Mouse (Mus musculus) MEL (cell line): ENCODE data around the gene Arhgef7. TPM values are rescaled to one million over a fixed set of nuclear protein-coding genes. Genes with fewer than 3 reads are reported as not detected.

Source experiments
- DNase-seq: peaks from one replicate; pipeline ENCODE4 v3.0.0; 2011; ENCODE audit warnings: low read depth, low spot score
- H3K27ac ChIP-seq: 2 replicates; pipeline ENCODE4 v1.5.1; 2012; ENCODE audit warnings: low read depth, mild to moderate bottlenecking, control low read depth, low read length, moderate library complexity; ENCODE audit not compliant: control insufficient read depth
- H3K27me3 ChIP-seq, 2 experiments: fragments of 150-350 bp in 1 of 2; sonication (generic) in 1 of 2; 2 replicates each; pipeline ENCODE4 v1.6.1; 2012; ENCODE audit warnings: low read length in 2 of 2, mild to moderate bottlenecking in 2 of 2, improper control_type of control experiment in 1 of 2, moderate library complexity in 1 of 2; ENCODE audit not compliant: insufficient read depth in 2 of 2, control insufficient read depth in 1 of 2
- H3K36me3 ChIP-seq, 2 experiments: 2 replicates each; pipeline ENCODE4 v1.6.1; 2012 to 2014; ENCODE audit warnings: low read length in 2 of 2, improper control_type of control experiment in 1 of 2, inconsistent platforms in 1 of 2, mild to moderate bottlenecking in 1 of 2; ENCODE audit not compliant: insufficient read depth in 2 of 2, control insufficient read depth in 1 of 2
- H3K4me1 ChIP-seq, 2 experiments: fragments of 150-350 bp in 1 of 2; sonication (generic) in 1 of 2; 2 replicates each; pipeline ENCODE4 v1.6.1; 2012; ENCODE audit warnings: low read length in 2 of 2, improper control_type of control experiment in 1 of 2, mild to moderate bottlenecking in 1 of 2; ENCODE audit not compliant: insufficient read depth in 2 of 2, control insufficient read depth in 1 of 2
- H3K4me3 ChIP-seq, 2 experiments: fragments of 150-350 bp in 1 of 2; sonication (generic) in 1 of 2; 2 replicates each; pipeline ENCODE4 v1.5.1; 2012; ENCODE audit warnings: low read depth in 2 of 2, low read length in 2 of 2, mild to moderate bottlenecking in 2 of 2, moderate library complexity in 2 of 2, control low read depth in 1 of 2, improper control_type of control experiment in 1 of 2; ENCODE audit not compliant: control insufficient read depth in 1 of 2, insufficient read depth in 1 of 2
- H3K79me2 ChIP-seq: 2 replicates; pipeline ENCODE4 v1.6.1; 2012; ENCODE audit warnings: mild to moderate bottlenecking, low read length, moderate library complexity; ENCODE audit not compliant: control insufficient read depth, poor library complexity, insufficient read depth
- H3K9ac ChIP-seq: 2 replicates; pipeline ENCODE4 v1.6.1; 2012; ENCODE audit warnings: low read depth, mild to moderate bottlenecking, control low read depth, low read length, moderate library complexity; ENCODE audit not compliant: control insufficient read depth, poor library complexity, severe bottlenecking
- H3K9me3 ChIP-seq: fragments of 150-350 bp; sonication (generic); replicated peaks from 2 replicates; pipeline ENCODE4 v1.6.1; 2012; ENCODE audit warnings: mild to moderate bottlenecking, low read length, improper control_type of control experiment, moderate library complexity; ENCODE audit not compliant: insufficient read depth
- BHLHE40 ChIP-seq: IDR thresholded peaks from 2 replicates; pipeline ENCODE4 v1.6.1; 2012; ENCODE audit warnings: low read depth, mild to moderate bottlenecking, inconsistent platforms, low read length, improper control_type of control experiment, borderline replicate concordance
- CHD1 ChIP-seq: IDR thresholded peaks from 2 replicates; pipeline ENCODE4 v1.6.1; 2012; ENCODE audit warnings: low read depth, mild to moderate bottlenecking, inconsistent platforms, low read length, improper control_type of control experiment
- CHD2 ChIP-seq: IDR thresholded peaks from 2 replicates; pipeline ENCODE4 v1.6.1; 2011; ENCODE audit warnings: low read length, improper control_type of control experiment
- GABPA ChIP-seq: IDR thresholded peaks from 2 replicates; pipeline ENCODE4 v1.6.1; 2012; ENCODE audit warnings: low read depth, mild to moderate bottlenecking, inconsistent platforms, low read length, improper control_type of control experiment, moderate library complexity
- MAFK ChIP-seq: IDR thresholded peaks from 2 replicates; pipeline ENCODE4 v1.6.1; 2011; ENCODE audit warnings: low read depth, mild to moderate bottlenecking, low read length, improper control_type of control experiment, borderline replicate concordance
- MAX ChIP-seq: IDR thresholded peaks from 2 replicates; pipeline ENCODE4 v1.6.1; 2011; ENCODE audit warnings: low read length, improper control_type of control experiment
- NELFE ChIP-seq: IDR thresholded peaks from 2 replicates; pipeline ENCODE4 v1.6.1; 2011; ENCODE audit warnings: low read depth, low read length, improper control_type of control experiment
- POLR2A ChIP-seq, 2 experiments: IDR thresholded peaks; 2 replicates each; pipeline ENCODE4 v1.6.1; 2011 to 2012; ENCODE audit warnings: low read length in 2 of 2, mild to moderate bottlenecking in 2 of 2, control low read depth in 1 of 2, improper control_type of control experiment in 1 of 2, low read depth in 1 of 2, moderate library complexity in 1 of 2; ENCODE audit not compliant: control insufficient read depth in 1 of 2, insufficient read depth in 1 of 2, poor library complexity in 1 of 2
- POLR2AphosphoS5 ChIP-seq: IDR thresholded peaks from 2 replicates; pipeline ENCODE4 v1.6.1; 2012; ENCODE audit warnings: low read depth, borderline replicate concordance, mild to moderate bottlenecking, inconsistent platforms, low read length, moderate library complexity, mixed read lengths
- RAD21 ChIP-seq: IDR thresholded peaks from 2 replicates; pipeline ENCODE4 v1.6.1; 2011; ENCODE audit warnings: mild to moderate bottlenecking, low read depth, low read length, improper control_type of control experiment
- TCF12 ChIP-seq: IDR thresholded peaks from 2 replicates; pipeline ENCODE4 v1.6.1; 2014; ENCODE audit warnings: low read depth, mild to moderate bottlenecking, inconsistent platforms, low read length, improper control_type of control experiment, moderate library complexity
- USF1 ChIP-seq: IDR thresholded peaks from 2 replicates; pipeline ENCODE4 v1.6.1; 2014; ENCODE audit warnings: low read depth, mild to moderate bottlenecking, inconsistent platforms, low read length, improper control_type of control experiment, moderate library complexity
- ZKSCAN1 ChIP-seq: IDR thresholded peaks from 2 replicates; pipeline ENCODE4 v1.6.1; 2012; ENCODE audit warnings: low read depth, mild to moderate bottlenecking, inconsistent platforms, low read length, improper control_type of control experiment, moderate library complexity
- polyA plus RNA-seq, 2 experiments: library from polyadenylated mRNA; stranded (reverse) in 1 of 2; unstranded in 1 of 2; fragments of >175 nt in 1 of 2; fragments of >200 nt in 1 of 2; gene quantifications; 2 replicates each; pipeline versions ENCODE4 v1.2.1 to v1.2.4; 2012; ENCODE audit warnings: low replicate concordance in 2 of 2, low read depth in 1 of 2; ENCODE audit not compliant: insufficient read length in 2 of 2, insufficient read depth in 1 of 2, missing spikeins in 1 of 2
- total RNA-seq: library from RNA; depleted of rRNA; stranded (reverse); fragments of 300-350 nt; gene quantifications from 2 replicates; pipeline ENCODE4 v1.2.3, GENCODE M21; 2012

The Arhgef7 gene
- total and polyA plus RNA-seq, 3 experiments = 21.0 to 36.8 TPM; not detected in 1

DNA sequence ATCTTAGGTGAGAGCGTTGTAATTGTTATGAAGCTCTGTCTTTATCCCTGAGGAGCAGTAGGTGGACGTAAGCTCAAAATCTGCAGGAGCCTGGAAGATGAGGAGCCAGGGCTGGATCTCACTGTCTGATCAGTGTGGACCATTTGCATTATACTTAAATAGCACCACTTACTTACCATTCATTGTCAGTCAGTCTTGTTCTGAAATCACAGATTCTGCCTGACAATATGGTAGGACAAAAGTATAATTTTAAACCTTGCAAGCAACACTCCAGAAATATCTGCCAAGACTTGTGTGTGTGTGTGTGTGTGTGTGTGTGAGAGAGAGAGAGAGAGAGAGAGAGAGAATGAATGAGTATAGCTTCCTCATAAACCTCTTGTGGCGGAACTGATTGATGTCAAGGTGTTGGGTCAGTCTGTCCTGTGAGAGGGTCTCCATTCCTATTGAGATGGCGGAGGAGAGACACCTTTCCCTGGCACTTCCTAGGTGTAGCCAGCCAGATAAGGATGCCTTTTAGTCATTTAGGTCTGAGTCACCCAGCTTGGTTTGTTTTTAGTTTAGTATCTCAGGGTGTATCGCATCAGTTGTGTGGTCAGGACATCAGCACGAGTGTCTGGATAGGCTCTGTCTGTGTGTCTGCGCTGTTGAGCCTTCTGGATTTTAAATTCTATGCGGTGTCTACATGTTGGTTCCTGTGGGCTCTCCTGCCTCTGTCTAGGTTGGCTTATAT lies 49.1 kb downstream of the Arhgef7 start:
- H3K4me1 ChIP-seq = peaks cover 2 to 17% of the 10 kb centered on the region in 2 experiments; a peak in 3 of 4 replicates
- TF ChIP-seq MAFK (no peak), TCF12 (no peak), CHD2 (no peak), POLR2AphosphoS5 (no peak), CHD1 (no peak), BHLHE40 (no peak), ZKSCAN1 (no peak), GABPA (no peak), NELFE (no peak), RAD21 (no peak), MAX (no peak), USF1 (no peak), POLR2A (IDR thresholded peaks at IDR 0.05; ENCODE audit: control insufficient read depth in 1 of 2, insufficient read depth in 1 of 2, low read depth in 1 of 2, low read length in 2 of 2, poor library complexity in 1 of 2) (no peak)
- TF ChIP-seq, all 39 proteins: peak for 0
- Histone ChIP-seq H3K9ac (no peak overlapping the region), H3K4me3 (no peak overlapping the region), H3K27me3 (no peaks in the 10 kb centered on the region), H3K79me2 (peaks cover 17% of the 10 kb centered on the region), H3K27ac (no peak overlapping the region), H3K36me3 (peaks cover 0 to 6% of the 10 kb centered on the region in 2 experiments; a peak in 3 of 4 replicates), H3K9me3 (no peaks in the 10 kb centered on the region)
- no peak for DNase-seq

DNA sequence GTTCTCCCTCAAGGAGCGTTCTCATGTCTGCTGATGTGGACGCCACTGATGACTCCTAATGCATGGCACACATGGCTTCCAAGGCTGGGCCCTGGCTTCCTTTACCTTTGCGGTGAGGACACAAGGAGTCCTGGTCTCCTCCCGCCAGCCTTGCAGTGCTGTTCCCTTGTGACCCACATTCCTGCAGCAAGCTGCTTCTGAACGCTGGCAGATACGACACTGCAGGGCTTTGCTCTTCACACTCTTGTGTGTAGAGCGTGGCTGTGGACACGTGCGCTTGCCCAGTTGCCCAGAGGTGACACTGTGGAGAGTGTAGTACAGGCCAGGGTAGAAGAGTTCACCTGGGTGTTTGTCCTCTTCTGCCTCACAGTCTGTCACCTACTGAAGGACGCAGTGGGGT lies 49.7 kb downstream of the Arhgef7 start:
- Histone ChIP-seq H3K36me3 (peaks cover 0 to 6% of the 10 kb centered on the region in 2 experiments; a peak in 3 of 4 replicates), H3K9ac (no peak overlapping the region), H3K79me2 (peaks cover 17% of the 10 kb centered on the region), H3K4me1 (peaks cover 2 to 17% of the 10 kb centered on the region in 2 experiments; a peak in 3 of 4 replicates), H3K4me3 (no peak overlapping the region), H3K27ac (no peak overlapping the region), H3K27me3 (no peaks in the 10 kb centered on the region), H3K9me3 (no peaks in the 10 kb centered on the region)
- DNase-seq = no peak
- TF ChIP-seq TCF12 = no peak
